Mouse (Mus musculus) kidney, adult 2 months (tissue): Measurements from ENCODE around the gene Banp.

Experiments used
- CTCF ChIP-seq: fragments of 200-500 bp; conservative IDR thresholded peaks from 2 replicates; pipeline ENCODE4 v1.5.1; 2011; ENCODE audit warnings: low read depth, mild to moderate bottlenecking, control low read depth, low read length, moderate library complexity, mixed read lengths; ENCODE audit not compliant: insufficient read depth, insufficient read length
- POLR2A ChIP-seq: fragments of 200-500 bp; IDR thresholded peaks from one replicate; pipeline ENCODE4 v1.6.1; 2011; ENCODE audit warnings: low read depth, low read length, control low read depth

GRCm38 (mm10) chr8:121967977-121968376, 18.4 kb downstream of the Banp start:
- no peak for TF ChIP-seq CTCF
- TF ChIP-seq POLR2A = no peak
